Mouse (Mus musculus): ENCODE measurements around the gene Smpd4.

Gene Smpd4

DNA sequence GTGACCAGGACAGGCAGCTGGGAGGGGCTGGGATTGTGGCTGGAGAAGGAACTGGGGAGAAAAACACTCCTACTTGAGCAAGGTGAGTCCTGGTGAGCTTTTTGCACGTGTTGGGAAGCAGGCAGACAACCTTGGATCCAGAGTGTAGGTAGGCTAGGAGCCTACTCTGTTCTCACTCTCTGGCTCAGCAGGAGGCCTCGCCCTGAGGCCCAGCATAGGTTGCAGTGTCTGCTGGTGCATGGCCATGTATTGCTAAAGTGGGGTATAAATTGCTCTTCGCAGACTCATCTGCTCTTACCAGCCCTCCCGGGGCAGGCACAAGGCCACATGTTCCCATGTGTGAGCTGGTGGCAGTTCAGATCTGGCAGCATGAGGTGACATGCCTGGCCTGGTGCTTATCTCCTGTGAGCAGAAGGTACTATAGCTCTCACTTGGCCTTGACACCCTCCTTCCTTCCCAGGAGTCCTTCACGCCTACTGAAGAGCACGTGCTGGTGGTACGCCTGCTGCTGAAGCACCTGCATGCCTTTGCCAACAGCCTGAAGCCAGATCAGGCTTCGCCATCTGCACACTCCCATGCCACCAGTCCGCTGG lies 19.0 kb downstream of the Smpd4 start:
- DNase-seq (ENCODE audit: extremely low spot score, low read depth, low spot score): no peak

DNA sequence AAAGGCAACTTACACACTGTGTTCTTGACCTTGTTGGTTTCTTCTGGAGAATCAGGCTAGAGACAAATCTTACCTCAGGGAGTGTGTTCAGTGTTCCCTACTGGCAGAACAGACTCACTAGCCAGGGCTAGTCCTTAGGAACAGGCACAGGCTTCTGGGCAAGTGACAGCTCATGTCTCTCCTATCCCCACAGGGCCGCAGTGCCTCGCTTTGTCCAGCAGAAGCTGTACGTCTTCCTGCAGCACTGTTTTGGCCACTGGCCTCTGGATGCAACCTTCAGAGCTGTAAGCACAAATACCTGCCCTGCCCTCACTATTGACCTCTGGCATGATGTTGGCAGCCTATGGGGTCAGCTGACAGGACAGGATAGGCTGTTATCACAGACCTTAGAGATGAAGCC lies 19.9 kb downstream of the Smpd4 start:
- DNase-seq (ENCODE audit: extremely low spot score, low read depth, low spot score): no peak

DNA sequence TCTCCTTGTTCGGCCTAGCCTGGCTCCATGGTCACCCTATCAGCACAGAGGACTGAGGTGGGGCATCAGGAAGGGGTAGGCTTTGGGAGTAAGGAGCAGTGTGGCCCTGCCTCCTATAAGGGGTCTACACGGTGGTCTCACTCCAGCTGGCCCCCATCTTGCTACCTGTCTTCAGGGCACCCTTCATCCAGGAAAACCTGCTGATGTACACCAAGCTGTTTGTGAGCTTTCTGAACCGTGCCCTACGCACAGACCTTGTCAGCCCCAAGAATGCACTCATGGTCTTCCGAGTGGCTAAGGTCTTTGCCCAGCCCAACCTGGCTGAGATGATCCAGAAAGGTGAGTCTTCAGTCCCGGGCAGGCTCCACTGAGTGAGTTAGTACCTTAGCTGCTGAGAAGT lies 20.8 kb downstream of the Smpd4 start:
- DNase-seq (ENCODE audit: extremely low spot score, low read depth, low spot score): no peak

DNA sequence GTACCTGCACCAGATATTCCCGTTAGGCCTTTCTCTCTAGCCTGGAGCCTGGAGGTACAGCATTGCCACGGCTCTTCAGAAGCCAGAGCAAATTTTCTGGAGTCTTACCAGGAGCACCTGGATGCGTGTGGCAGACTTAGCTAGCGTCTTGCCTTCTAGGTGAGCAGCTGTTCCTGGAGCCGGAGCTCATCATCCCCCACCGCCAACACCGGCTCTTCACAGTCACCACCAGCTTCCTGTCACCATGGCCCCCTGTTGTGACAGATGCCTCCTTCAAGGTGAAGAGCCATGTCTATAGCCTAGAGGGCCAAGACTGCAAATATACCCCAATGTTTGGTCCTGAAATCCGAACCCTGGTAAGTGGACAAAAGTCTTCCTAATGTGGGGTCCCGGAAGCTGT lies 21.6 kb downstream of the Smpd4 start:
- DNase-seq (ENCODE audit: extremely low spot score, low read depth, low spot score): no peak

DNA sequence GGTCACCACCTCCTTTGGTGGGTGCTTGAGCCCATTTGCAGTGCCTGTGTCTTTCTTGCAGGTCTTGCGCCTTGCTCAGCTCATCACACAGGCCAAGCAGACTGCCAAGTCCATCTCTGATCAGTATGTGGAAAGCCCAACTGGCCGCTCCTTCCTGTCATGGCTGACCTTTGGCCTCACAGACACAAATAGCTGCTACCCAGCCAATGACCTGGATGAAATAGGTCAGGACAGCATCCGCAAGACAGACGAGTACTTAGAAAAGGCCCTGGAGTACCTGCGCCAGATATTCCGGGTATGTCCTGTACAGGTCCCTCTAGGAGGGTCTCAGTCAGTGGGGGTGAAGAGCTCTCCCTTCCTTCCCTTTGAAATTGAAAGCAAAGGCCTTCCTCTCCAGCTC lies 22.1 kb downstream of the Smpd4 start:
- DNase-seq (ENCODE audit: extremely low spot score, low read depth, low spot score): no peak

DNA sequence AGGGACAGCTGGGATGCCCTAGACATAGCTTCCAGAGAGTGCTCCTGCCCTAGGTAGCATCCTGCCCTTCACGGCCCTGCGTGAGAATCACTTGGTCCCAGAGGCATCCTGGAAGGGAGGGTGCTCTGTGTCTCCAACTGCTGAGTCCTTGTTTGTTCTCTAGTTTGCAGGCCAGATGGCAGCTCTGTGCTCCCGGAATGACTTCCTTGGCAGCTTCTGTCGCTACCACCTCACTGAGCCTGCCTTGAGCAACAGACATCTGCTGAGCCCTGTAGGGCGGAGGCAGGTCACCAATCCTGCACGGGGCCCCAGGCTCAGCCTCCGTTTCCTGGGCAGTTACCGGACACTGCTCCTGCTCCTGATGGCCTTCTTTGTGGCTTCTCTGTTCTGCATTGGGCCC lies 23.2 kb downstream of the Smpd4 start:
- no peak for DNase-seq (ENCODE audit: extremely low spot score, low read depth, low spot score)

DNA sequence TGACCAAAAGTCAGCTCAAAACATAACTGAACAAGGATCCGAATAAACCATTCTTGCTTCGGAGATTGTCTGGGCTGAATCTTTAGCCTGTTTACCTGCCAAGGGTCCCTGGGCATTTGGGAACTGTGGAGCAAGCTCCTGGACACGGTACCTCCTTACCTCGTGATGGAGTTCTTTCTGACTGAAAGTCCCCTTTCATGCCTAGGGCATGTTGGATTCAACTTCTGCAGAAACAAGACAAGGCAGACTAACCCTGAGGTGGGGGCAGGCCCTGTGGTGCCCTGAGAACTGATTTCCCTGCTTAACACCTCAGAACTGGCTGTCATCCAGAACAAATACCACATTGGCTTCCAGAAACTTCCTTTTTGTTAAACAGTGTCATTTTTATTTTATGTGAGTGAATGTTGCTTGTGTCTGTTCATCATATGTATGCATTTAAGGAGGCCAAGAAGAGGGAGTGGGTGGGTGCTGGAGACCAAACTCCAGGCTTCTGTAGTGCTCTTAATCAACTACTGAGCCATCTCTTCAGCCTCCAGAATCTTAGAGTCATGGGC lies 24.4 kb downstream of the Smpd4 start:
- no peak for DNase-seq (ENCODE audit: extremely low spot score, low read depth, low spot score)

DNA sequence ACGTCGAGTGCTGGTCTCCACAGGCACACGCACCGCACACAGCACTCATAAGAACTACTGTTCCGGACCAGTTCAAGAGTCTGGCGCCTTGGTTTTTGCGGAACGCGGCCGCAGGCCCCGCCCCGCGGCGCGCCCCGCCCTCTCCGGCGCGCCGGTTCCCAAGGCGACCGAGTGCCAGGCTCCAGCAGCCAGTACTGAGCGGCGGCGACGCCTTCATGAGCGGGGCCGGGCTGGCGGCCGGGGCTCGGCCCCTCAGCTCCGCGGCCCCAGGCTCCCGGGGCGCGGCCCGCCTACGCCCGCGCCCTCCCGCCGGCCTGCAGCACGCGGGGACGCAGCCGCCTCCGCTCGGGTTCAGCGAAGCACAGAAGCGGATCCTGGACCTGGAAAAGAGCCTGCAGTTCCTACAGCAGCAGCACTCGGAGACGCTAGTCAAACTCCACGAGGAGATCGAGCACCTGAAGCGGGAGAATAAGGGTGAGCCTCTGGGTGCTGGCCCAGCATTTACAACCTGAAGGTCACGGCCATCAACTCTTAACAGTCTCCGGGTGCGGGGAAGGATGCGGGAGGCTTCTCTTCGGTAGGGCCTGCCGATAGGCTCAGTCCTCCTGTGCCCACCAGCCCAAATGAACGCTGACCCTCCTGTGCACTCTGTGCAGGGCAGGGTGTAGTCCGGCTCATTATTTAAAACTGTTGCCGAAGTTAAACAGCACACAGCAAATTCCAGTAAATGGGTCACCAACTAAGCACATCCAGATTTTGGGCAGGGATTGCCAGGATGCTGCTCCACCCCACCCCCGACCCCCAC lies 27.4 kb downstream of the Smpd4 start, which contains the start of gene Ccdc74a:
Gene Ccdc74a, plus strand, starts transcription at position 161 of the 805 bp plus-strand sequence.
- peak; percentile 31 for DNase-seq (ENCODE audit: extremely low spot score, low read depth, low spot score)

DNA sequence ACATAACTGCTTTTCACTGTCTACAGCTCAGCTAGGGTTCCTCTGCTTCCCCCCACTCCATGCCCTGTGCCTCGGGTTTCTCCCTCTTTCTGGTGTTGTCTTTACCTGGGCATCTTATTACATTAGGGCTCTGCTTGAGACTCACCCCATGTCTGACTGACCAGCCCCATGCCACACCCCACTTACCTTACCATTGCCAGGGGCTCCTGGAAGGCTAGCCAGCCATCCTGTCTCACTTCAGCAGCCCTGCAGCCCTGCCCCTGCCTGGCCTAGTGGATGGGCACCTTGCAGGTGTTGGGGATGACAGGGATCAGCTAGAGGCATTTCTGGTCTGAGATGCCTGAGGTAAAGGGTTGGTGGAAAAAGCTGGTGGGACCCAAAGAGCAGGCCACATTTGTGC lies 28.0 kb downstream of the Smpd4 start:
- DNase-seq (ENCODE audit: extremely low spot score, low read depth, low spot score): no peak

DNA sequence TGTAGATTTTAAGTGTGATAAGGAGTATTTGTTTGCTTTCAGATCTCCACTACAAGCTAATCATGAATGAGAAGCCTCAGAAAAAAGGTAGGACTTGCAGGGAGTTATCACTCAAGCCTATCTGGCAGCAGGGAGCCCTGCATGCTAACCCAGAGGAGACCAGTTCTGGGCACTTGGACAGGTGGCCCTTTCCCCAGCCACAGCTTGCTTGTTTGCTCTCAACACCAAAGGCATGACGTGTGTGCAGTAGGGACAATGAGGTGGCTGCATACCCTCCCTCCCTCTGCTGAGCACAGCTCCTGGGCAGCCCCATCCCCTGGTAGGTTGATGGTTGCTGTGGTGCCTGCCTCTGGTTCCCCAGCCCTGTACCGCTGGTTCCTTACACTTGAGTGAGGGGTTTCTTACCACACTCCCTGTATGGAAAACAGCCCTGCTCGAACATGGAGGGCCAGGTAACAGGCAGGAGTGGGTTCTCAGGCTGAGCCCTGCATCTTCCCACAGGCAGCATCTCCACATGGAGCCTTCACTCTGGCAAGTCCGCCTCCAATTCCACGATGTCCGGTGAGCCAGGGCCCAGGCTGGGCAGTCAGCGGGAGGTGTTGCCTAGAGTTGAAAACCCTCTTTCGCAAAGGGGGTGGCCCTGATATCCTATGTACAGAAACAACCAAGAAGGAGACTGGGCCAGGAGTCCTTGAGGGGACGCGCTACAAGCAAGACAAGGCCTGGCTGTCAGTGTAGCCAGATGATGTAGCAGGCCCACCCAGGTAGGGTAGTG lies 28.6 kb downstream of the Smpd4 start:
- DNase-seq (ENCODE audit: extremely low spot score, low read depth, low spot score): no peak

DNA sequence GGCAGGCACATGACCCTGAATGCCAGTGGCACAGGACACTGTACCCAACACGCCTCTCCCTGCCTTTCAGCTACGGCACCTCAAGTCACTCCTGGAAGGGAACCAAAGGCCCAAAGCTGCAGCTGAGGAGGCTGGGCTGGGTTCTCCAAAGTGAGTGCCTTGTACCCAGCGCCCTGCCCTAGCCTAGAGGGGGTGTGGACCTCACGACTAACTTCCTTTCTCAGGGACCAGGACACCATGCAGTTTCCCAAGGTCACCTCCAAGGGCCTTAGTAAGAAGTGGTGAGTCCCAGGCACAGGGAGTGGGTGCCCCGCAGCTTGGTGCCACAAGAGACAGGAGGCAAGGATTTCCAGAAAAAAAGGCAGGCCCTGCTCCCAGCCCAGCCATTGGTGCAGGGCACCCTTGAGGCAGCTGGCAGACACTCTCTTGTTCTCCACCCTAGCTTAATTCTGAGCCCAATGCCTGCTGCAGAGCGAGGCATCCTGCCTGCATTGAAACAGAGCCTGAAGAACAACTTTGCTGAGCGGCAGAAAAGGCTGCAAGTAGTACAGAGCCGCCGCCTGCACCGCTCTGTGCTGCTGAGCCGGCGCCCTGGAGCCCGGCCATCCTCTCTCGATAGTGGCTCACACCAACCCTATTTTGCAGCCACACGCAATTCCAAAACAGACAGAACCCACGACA lies 30.9 kb downstream of the Smpd4 start:
- no peak for DNase-seq (ENCODE audit: extremely low spot score, low read depth, low spot score)

DNA sequence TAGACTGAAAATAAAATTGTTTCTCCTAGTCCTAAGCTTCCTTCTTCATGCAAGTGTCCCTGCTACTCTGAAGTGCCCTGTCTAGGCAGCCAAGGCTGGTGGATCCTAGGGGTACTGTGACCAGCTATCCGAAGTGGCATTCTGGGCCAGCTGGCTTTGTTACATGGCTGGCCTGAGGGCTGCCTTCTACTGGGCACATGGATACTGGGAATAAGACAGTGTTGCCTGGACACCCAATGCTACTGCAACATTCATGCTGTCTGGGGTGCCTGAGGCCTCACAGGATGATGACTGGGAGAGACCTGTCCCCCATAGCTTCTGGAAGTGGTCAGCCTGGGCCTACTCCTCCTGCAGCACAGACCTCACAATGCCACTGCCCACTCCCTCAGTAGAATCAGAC lies 31.6 kb downstream of the Smpd4 start:
- no peak for DNase-seq (ENCODE audit: extremely low spot score, low read depth, low spot score)

DNA sequence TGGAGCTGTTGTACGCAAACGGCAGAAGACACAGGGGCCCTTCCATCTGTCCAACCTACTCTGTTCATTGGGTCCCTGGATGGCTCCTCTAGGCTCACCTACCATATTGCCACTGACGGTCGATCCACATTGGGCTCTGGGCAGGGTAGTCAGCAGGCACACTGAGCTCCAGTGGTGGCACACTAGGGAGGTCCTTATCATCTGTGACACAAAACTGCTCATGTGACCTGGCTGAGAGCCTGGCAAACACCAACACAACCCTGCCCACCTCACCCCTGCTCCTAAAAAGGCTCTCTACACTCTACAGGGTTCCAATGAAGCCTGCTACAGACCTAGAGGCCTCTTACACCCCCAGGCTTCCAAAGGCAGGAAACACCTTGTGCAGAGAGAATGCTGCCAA lies 33.5 kb downstream of the Smpd4 start:
- DNase-seq (ENCODE audit: extremely low spot score, low read depth, low spot score): no peak

DNA sequence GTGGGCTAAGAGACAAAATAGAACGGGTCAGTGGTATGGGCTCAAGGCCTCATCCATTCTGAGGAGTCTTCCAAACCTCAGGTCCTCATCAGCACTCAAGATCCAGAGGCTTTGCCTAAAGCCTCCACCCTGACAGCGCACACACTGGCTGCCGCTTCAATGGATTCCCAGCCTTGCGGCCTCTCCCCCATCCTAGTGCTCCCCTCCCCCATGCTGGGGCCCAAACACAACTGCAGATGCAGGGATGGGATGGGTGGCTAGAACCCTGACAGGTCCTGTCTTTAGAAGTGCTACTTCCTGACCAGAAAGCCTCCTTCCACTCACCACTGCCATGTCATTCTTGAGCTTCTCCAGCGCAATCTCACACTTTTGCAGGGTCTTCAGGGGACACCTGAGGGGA lies 34.4 kb downstream of the Smpd4 start:
- DNase-seq (ENCODE audit: extremely low spot score, low read depth, low spot score): no peak

DNA sequence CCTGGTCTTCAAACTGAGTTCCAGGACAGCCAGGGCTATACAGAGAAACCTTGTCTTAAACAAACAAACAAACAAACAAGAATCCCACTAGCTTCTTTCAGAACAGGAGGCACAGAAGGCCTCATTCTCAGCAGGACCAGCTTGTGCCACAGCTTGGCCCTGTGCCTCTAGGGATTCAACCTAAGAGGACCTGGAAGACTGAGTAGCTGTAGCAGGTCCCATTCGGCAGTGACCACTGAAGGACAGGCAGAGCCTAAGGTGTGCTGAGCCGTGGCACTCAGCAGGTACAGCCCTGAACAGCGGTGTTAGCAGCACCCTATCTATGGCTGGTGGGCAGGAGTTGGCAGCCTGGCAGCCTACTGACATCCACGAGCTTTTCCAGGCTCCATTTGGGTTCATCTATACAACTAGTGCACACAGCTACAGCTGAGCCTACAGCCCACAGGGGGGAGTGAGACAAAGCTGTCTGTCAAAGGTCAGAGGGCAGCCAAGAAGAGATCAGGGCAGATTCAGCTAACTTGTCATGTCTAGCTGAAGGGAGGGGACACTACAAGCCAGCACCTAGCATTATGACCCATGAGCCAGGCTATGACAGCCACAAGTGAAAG lies 35.1 kb downstream of the Smpd4 start:
- DNase-seq (ENCODE audit: extremely low spot score, low read depth, low spot score): no peak

DNA sequence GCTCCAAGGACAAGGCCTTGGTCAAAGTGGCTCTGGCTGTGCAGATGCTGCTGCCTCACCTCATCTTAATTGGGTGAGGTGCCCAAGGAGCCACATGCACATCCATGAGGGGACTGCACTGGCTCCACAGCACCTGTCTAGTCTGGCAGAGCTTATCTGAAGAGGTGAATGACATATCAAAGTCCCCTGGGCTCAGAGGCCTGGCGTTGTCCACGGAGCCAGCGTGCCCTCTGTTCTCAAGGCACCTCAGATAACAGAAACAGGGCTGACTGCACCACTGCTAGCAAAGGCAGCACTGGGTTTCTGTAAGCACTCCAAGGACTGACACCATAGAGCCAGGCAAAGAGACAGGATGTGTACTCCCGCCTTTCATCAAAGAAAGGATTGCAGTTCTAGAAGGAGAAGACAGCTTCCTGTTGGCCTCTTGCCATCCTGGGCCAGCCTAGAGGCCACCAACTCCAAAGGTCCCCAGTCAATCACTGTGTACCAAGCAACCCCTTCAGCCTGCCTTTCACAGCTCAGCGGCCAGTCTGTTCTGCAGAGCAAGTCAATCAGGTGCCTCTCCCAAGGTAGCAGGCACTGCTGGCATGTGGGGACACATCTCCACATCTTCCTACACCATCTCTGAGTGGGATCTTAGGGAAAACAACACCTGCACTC lies 37.2 kb downstream of the Smpd4 start:
- no peak for DNase-seq (ENCODE audit: extremely low spot score, low read depth, low spot score)

DNA sequence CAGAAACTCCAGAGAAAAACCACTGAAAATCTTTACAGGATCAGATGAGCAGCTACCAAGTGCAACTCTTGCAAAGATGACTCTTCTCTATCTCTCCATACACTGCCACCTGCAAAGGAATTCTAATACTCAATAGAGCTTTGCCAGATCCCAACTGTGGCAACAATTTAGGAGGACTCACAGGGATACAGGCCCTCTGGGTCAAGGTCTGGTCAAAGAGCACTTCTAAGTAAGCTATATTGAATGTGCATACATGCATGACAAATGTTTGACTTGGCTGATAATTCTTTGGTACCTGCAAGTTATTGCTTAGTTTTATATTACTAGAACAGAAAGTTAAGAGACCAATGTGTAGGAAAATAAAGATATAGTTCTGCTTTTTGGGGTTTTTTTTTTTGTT lies 46.4 kb downstream of the Smpd4 start:
- no peak for DNase-seq (ENCODE audit: extremely low spot score, low read depth, low spot score)

DNA sequence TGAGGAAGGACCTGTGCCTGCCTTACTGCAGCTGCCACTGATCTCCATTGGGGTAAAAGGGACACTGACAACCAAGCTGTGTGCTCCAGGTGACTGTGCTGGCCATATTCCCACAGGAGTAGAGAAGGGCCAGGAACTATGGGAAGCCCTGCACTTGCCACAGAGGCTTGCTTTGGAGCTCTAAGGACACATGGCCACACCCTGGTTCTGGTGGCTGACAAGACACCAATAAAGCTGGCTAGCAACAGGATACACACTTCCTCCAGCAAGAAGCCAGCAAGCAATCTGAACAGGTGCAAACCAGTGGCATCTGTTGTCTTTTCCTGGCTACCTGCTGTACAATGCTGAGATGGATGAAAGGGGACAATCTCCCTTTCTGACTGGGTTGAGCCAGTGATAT lies 50.7 kb downstream of the Smpd4 start:
- no peak for DNase-seq (ENCODE audit: extremely low spot score, low read depth, low spot score)

Measured in hindlimb bud, embryonic 11.5 days (tissue).